ENCODE assay signal across 27 mouse cellular contexts in genomic region chr11:59628177-59628576, GRCm38 (mm10). TPM values are rescaled to one million over a fixed set of nuclear protein-coding genes. Genes with fewer than 3 reads are reported as not detected.
DNase-seq lines count a peak whose midpoint lies in the region; ATAC-seq and TF ChIP-seq lines count a peak whose summit lies in the region.
"Had no signal": no experiment of that assay in that cellular context is flagged by ENCODE, and none has a peak within 500 bp of the region (broad histone marks: within the 10 kb centered on the region; RNA-seq: fewer than 3 reads in every experiment).

No protein-coding gene starts in this region.

- H3K9ac ChIP-seq in heart, embryonic 16.5 days (ENCODE audit: low read length): no peak overlapping the region
- no peak overlapping the region for H3K9ac ChIP-seq in MEL (ENCODE audit: control insufficient read depth, low read depth, low read length, poor library complexity, severe bottlenecking)
- no peak overlapping the region for H3K9ac ChIP-seq in intestine, embryonic 16.5 days (ENCODE audit: low read depth, low read length)
- H3K9ac ChIP-seq in liver, embryonic 12.5 days: no peak overlapping the region
- no peak overlapping the region for H3K9ac ChIP-seq in intestine, embryonic 15.5 days
- H3K9ac ChIP-seq: embryonic facial prominence, embryonic 12.5 days; forebrain, embryonic 15.5 days; heart, embryonic 12.5 days; hindbrain, embryonic 12.5 days had no signal

- DNase-seq in heart, postnatal 10 days: no peak
- DNase-seq in A20 (ENCODE audit: low read depth, low spot score): peak; percentile 74
- DNase-seq in MEL (ENCODE audit: low read depth, low spot score): no peak
- DNase-seq: adrenal gland, adult 8-10 months; cerebellum, adult 11 months; cerebellum, adult 8-10 months; cerebellum, postnatal 14 days; gastrocnemius, postnatal 10 days; heart, adult 2 months; heart, postnatal 4 days had no signal

- WGBS in heart, embryonic 16.5 days: 70% methylated on average over 5 of the region's 5 CpGs
- WGBS in intestine, embryonic 16.5 days: 77% methylated on average over 5 of the region's 5 CpGs
- 43% methylated on average over 5 of the region's 5 CpGs for WGBS in liver, embryonic 12.5 days (ENCODE audit: insufficient replicate concordance)
- 73% methylated on average over 5 of the region's 5 CpGs for WGBS in intestine, embryonic 15.5 days

- intact Hi-C loops in heart, postnatal 10 days (cut with DNase I): no loop called here

- H3K4me1 ChIP-seq in heart, embryonic 16.5 days (ENCODE audit: control insufficient read depth, insufficient read depth, low read length): no peaks in the 10 kb centered on the region
- H3K4me1 ChIP-seq in MEL (ENCODE audit: control insufficient read depth in 1 of 2, insufficient read depth in 2 of 2, low read length in 2 of 2): peaks cover under 1 to 2% of the 10 kb centered on the region in 2 experiments; a peak in 1 of 4 replicates
- H3K4me1 ChIP-seq in intestine, embryonic 16.5 days (ENCODE audit: control insufficient read depth, insufficient read depth, low read length): no peaks in the 10 kb centered on the region
- H3K4me1 ChIP-seq in liver, embryonic 12.5 days: no peaks in the 10 kb centered on the region
- H3K4me1 ChIP-seq in intestine, embryonic 15.5 days (replicated peaks): 0 out of 2 replicates have a peak, but pooled peaks cover 4% of the 10 kb centered on the region
- H3K4me1 ChIP-seq: embryonic facial prominence, embryonic 12.5 days; forebrain, embryonic 15.5 days; heart, embryonic 12.5 days; hindbrain, embryonic 12.5 days had no signal

- no peaks in the 10 kb centered on the region for H3K36me3 ChIP-seq in heart, embryonic 16.5 days (ENCODE audit: control insufficient read depth, insufficient read depth)
- no peaks in the 10 kb centered on the region for H3K36me3 ChIP-seq in MEL (ENCODE audit: control insufficient read depth in 1 of 2, insufficient read depth in 2 of 2, low read length in 2 of 2)
- H3K36me3 ChIP-seq in intestine, embryonic 16.5 days (ENCODE audit: control insufficient read depth, insufficient read depth, low read length): no peaks in the 10 kb centered on the region
- H3K36me3 ChIP-seq in liver, embryonic 12.5 days: no peaks in the 10 kb centered on the region
- no peaks in the 10 kb centered on the region for H3K36me3 ChIP-seq in intestine, embryonic 15.5 days
- H3K36me3 ChIP-seq: embryonic facial prominence, embryonic 12.5 days; forebrain, embryonic 15.5 days; heart, embryonic 12.5 days; hindbrain, embryonic 12.5 days had no signal

- ATAC-seq in heart, embryonic 16.5 days (replicated peaks; ENCODE audit: extremely low read depth, insufficient read depth, low FRiP score): peak; percentile 60; the same call in 1 of the 2 replicates
- no peak for ATAC-seq in intestine, embryonic 16.5 days
- ATAC-seq in liver, embryonic 12.5 days: no peak
- ATAC-seq in intestine, embryonic 15.5 days: no peak
- ATAC-seq: forebrain, embryonic 15.5 days; hindbrain, embryonic 16.5 days; intestine, postnatal 0 days had no signal

- TF ChIP-seq CTCF in MEL (IDR thresholded peaks at IDR 0.05 in 2 of 3, conservative IDR thresholded peaks at IDR 0.05 in 1 of 3; ENCODE audit: control insufficient read depth in 1 of 3, insufficient read depth in 1 of 3, low read depth in 2 of 3, low read length in 3 of 3, poor library complexity in 1 of 3, severe bottlenecking in 1 of 3): no peak

- H3K27me3 ChIP-seq in heart, embryonic 16.5 days (ENCODE audit: control insufficient read depth, insufficient read depth, low read length): no peaks in the 10 kb centered on the region; the same call in 1 of the 2 replicates
- peaks cover 0 to 3% of the 10 kb centered on the region in 2 experiments; a peak in 3 of 4 replicates for H3K27me3 ChIP-seq in MEL (ENCODE audit: control insufficient read depth in 1 of 2, insufficient read depth in 2 of 2, low read length in 2 of 2)
- no peaks in the 10 kb centered on the region for H3K27me3 ChIP-seq in intestine, embryonic 16.5 days (replicated peaks; ENCODE audit: control insufficient read depth, insufficient read depth, low read length)
- H3K27me3 ChIP-seq in liver, embryonic 12.5 days (replicated peaks): peaks cover 16% of the 10 kb centered on the region
- H3K27me3 ChIP-seq in intestine, embryonic 15.5 days (replicated peaks): no peaks in the 10 kb centered on the region
- H3K27me3 ChIP-seq: embryonic facial prominence, embryonic 12.5 days; forebrain, embryonic 15.5 days; heart, embryonic 12.5 days; hindbrain, embryonic 12.5 days had no signal

- no peak overlapping the region for H3K4me2 ChIP-seq in heart, embryonic 16.5 days (ENCODE audit: low read depth, low read length)
- H3K4me2 ChIP-seq in intestine, embryonic 16.5 days (ENCODE audit: low read depth, low read length): no peak overlapping the region
- H3K4me2 ChIP-seq in liver, embryonic 12.5 days: no peak overlapping the region
- no peak overlapping the region for H3K4me2 ChIP-seq in intestine, embryonic 15.5 days (replicated peaks)
- H3K4me2 ChIP-seq: embryonic facial prominence, embryonic 12.5 days; forebrain, embryonic 15.5 days; heart, embryonic 12.5 days; hindbrain, embryonic 12.5 days had no signal

- no peaks in the 10 kb centered on the region for H3K79me2 ChIP-seq in MEL (ENCODE audit: control insufficient read depth, insufficient read depth, low read length, poor library complexity)

- no peak overlapping the region for H3K4me3 ChIP-seq in heart, embryonic 16.5 days (ENCODE audit: low read length)
- H3K4me3 ChIP-seq in MEL (ENCODE audit: control insufficient read depth in 1 of 2, insufficient read depth in 1 of 2, low read depth in 2 of 2, low read length in 2 of 2): no peak overlapping the region
- H3K4me3 ChIP-seq in intestine, embryonic 16.5 days (ENCODE audit: low read length): no peak overlapping the region
- H3K4me3 ChIP-seq in liver, embryonic 12.5 days: no peak overlapping the region
- no peak overlapping the region for H3K4me3 ChIP-seq in intestine, embryonic 15.5 days (replicated peaks)
- H3K4me3 ChIP-seq: embryonic facial prominence, embryonic 12.5 days; forebrain, embryonic 15.5 days; heart, adult 2 months; heart, embryonic 12.5 days; hindbrain, embryonic 12.5 days had no signal

- TF ChIP-seq RAD21 in MEL (IDR thresholded peaks at IDR 0.05; ENCODE audit: low read depth, low read length): no peak

- H3K9me3 ChIP-seq in heart, embryonic 16.5 days (replicated peaks; ENCODE audit: control insufficient read depth, low read length): no peaks in the 10 kb centered on the region
- no peaks in the 10 kb centered on the region for H3K9me3 ChIP-seq in MEL (replicated peaks; ENCODE audit: insufficient read depth, low read length)
- no peaks in the 10 kb centered on the region for H3K9me3 ChIP-seq in intestine, embryonic 16.5 days (ENCODE audit: control insufficient read depth, low read length)
- H3K9me3 ChIP-seq in liver, embryonic 12.5 days (replicated peaks): no peaks in the 10 kb centered on the region
- no peaks in the 10 kb centered on the region for H3K9me3 ChIP-seq in intestine, embryonic 15.5 days
- H3K9me3 ChIP-seq: embryonic facial prominence, embryonic 12.5 days; forebrain, embryonic 15.5 days; heart, embryonic 12.5 days; hindbrain, embryonic 12.5 days had no signal

- H3K27ac ChIP-seq in heart, embryonic 16.5 days (ENCODE audit: low read length): no peak overlapping the region
- no peak overlapping the region for H3K27ac ChIP-seq in MEL (ENCODE audit: control insufficient read depth, low read depth, low read length)
- no peak overlapping the region for H3K27ac ChIP-seq in intestine, embryonic 16.5 days (ENCODE audit: low read length)
- no peak overlapping the region for H3K27ac ChIP-seq in liver, embryonic 12.5 days
- no peak overlapping the region for H3K27ac ChIP-seq in intestine, embryonic 15.5 days
- H3K27ac ChIP-seq: embryonic facial prominence, embryonic 12.5 days; forebrain, embryonic 15.5 days; heart, adult 2 months; hindbrain, embryonic 12.5 days had no signal

- TF ChIP-seq POLR2A in MEL (IDR thresholded peaks at IDR 0.05; ENCODE audit: control insufficient read depth in 1 of 2, insufficient read depth in 1 of 2, low read depth in 1 of 2, low read length in 2 of 2, poor library complexity in 1 of 2): no peak

- no peak for TF ChIP-seq EP300 in MEL (IDR thresholded peaks at IDR 0.05; ENCODE audit: low read depth in 1 of 2, low read length in 2 of 2)

TF ChIP-seq in MEL, 35 proteins besides CTCF, POLR2A, EP300 and RAD21:
- TF ChIP-seq POLR2AphosphoS5 (IDR thresholded peaks at IDR 0.05; ENCODE audit: borderline replicate concordance, low read depth, low read length) (no peak), MAFK (IDR thresholded peaks at IDR 0.05; ENCODE audit: borderline replicate concordance, low read depth, low read length) (0 out of 2 replicates have a peak, but pooled peaks have one; percentile 8)

RNA-seq across cellular contexts. Expression of gene Mprip, which starts 32.9 kb away (rescaled TPM):
- 26.6 and 34.2 TPM in 2 replicates for polyA plus RNA-seq in heart, embryonic 16.5 days (2015; fragmentation: Nextera tagmentation; extraction: Ambion mirVana)
- total RNA-seq in heart, postnatal 10 days (2021): 100 to 1,000 TPM; 210 to 229 TPM
- 131 and 142 TPM in 2 replicates for total RNA-seq in MEL (2012; rRNA removed)
- polyA plus RNA-seq in MEL (2012; ENCODE audit: insufficient read depth in 1 of 2, insufficient read length in 2 of 2, low read depth in 1 of 2, low replicate concordance in 2 of 2, missing spikeins in 1 of 2): 100 to 1,000 TPM; 103 to 174 TPM
- 23.9 and 25.2 TPM in 2 replicates for polyA plus RNA-seq in intestine, embryonic 16.5 days (2015; fragmentation: Nextera tagmentation; extraction: Ambion mirVana)
- polyA plus RNA-seq in liver, embryonic 12.5 days (2016; fragmentation: Nextera tagmentation; extraction: Ambion mirVana): 36.4 and 38.5 TPM in 2 replicates
- polyA plus RNA-seq in intestine, embryonic 15.5 days (2015; fragmentation: Nextera tagmentation; extraction: Ambion mirVana): 54.9 and 56.2 TPM in 2 replicates

RNA-seq across cellular contexts. Expression of gene Olfr223, which starts 35.1 kb away (rescaled TPM):
- not detected in 2 replicates for polyA plus RNA-seq in heart, embryonic 16.5 days (2015; fragmentation: Nextera tagmentation; extraction: Ambion mirVana)
- not detected for total RNA-seq in heart, postnatal 10 days (2021)
- not detected in 2 replicates for total RNA-seq in MEL (2012; rRNA removed)
- polyA plus RNA-seq in MEL (2012; ENCODE audit: insufficient read depth in 1 of 2, insufficient read length in 2 of 2, low read depth in 1 of 2, low replicate concordance in 2 of 2, missing spikeins in 1 of 2): not detected
- polyA plus RNA-seq in intestine, embryonic 16.5 days (2015; fragmentation: Nextera tagmentation; extraction: Ambion mirVana): not detected in 2 replicates
- not detected in 2 replicates for polyA plus RNA-seq in liver, embryonic 12.5 days (2016; fragmentation: Nextera tagmentation; extraction: Ambion mirVana)
- polyA plus RNA-seq in intestine, embryonic 15.5 days (2015; fragmentation: Nextera tagmentation; extraction: Ambion mirVana): not detected in 2 replicates
- total RNA-seq: adrenal gland, adult 8-10 months; adrenal gland, postnatal 4 days; CH12.LX; common myeloid progenitor, adult 5-6 weeks; gastrocnemius, postnatal 10 days; gastrocnemius, postnatal 4 days; heart, adult 2 months; heart, postnatal 4 days had no signal
- polyA plus RNA-seq: brain, embryonic 14.5 days; embryonic facial prominence, embryonic 12.5 days; forebrain, embryonic 11.5 days; forebrain, embryonic 15.5 days; heart, adult 2 months; heart, embryonic 12.5 days; heart, postnatal 0 days; hindbrain, embryonic 12.5 days; hindbrain, embryonic 16.5 days; intestine, postnatal 0 days had no signal

RNA-seq across cellular contexts. Expression of gene Olfr222, which starts 52.1 kb away (rescaled TPM):
- not detected in 2 replicates for polyA plus RNA-seq in heart, embryonic 16.5 days (2015; fragmentation: Nextera tagmentation; extraction: Ambion mirVana)
- total RNA-seq in heart, postnatal 10 days (2021): not detected
- not detected in 2 replicates for total RNA-seq in MEL (2012; rRNA removed)
- polyA plus RNA-seq in MEL (2012; ENCODE audit: insufficient read depth in 1 of 2, insufficient read length in 2 of 2, low read depth in 1 of 2, low replicate concordance in 2 of 2, missing spikeins in 1 of 2): not detected
- not detected in 2 replicates for polyA plus RNA-seq in intestine, embryonic 16.5 days (2015; fragmentation: Nextera tagmentation; extraction: Ambion mirVana)
- polyA plus RNA-seq in liver, embryonic 12.5 days (2016; fragmentation: Nextera tagmentation; extraction: Ambion mirVana): not detected in 2 replicates
- polyA plus RNA-seq in intestine, embryonic 15.5 days (2015; fragmentation: Nextera tagmentation; extraction: Ambion mirVana): not detected in 2 replicates
- total RNA-seq: adrenal gland, adult 8-10 months; adrenal gland, postnatal 4 days; CH12.LX; common myeloid progenitor, adult 5-6 weeks; gastrocnemius, postnatal 10 days; gastrocnemius, postnatal 4 days; heart, adult 2 months; heart, postnatal 4 days had no signal
- polyA plus RNA-seq: brain, embryonic 14.5 days; forebrain, embryonic 11.5 days; forebrain, embryonic 15.5 days; heart, adult 2 months; heart, embryonic 12.5 days; heart, postnatal 0 days; hindbrain, embryonic 12.5 days; hindbrain, embryonic 16.5 days; intestine, postnatal 0 days had no signal
